Mouse (Mus musculus) B cell, adult 62 days (primary cell): ENCODE results near the gene Nf2. TPM values are rescaled to one million over a fixed set of nuclear protein-coding genes. Genes with fewer than 3 reads are reported as not detected.

Experiments used
- total RNA-seq: library from RNA; stranded (reverse); gene quantifications from 4 replicates; pipeline ENCODE4 v1.2.4, GENCODE M21; 2023

Gene Nf2
- 41.2 to 48.0 TPM (median 47.5 TPM) in 4 replicates for total RNA-seq

GRCm38 (mm10) chr11:4849258-4849943 lies at the start of gene Nf2:
TSS of gene Nf2 (minus strand) at chr11:4849536.

GRCm38 (mm10) chr11:4894848-4895816 lies 45.8 kb upstream of the Nf2 start, which contains the start of gene Thoc5:
TSS of gene Thoc5 (plus strand) at chr11:4895320.

DNA sequence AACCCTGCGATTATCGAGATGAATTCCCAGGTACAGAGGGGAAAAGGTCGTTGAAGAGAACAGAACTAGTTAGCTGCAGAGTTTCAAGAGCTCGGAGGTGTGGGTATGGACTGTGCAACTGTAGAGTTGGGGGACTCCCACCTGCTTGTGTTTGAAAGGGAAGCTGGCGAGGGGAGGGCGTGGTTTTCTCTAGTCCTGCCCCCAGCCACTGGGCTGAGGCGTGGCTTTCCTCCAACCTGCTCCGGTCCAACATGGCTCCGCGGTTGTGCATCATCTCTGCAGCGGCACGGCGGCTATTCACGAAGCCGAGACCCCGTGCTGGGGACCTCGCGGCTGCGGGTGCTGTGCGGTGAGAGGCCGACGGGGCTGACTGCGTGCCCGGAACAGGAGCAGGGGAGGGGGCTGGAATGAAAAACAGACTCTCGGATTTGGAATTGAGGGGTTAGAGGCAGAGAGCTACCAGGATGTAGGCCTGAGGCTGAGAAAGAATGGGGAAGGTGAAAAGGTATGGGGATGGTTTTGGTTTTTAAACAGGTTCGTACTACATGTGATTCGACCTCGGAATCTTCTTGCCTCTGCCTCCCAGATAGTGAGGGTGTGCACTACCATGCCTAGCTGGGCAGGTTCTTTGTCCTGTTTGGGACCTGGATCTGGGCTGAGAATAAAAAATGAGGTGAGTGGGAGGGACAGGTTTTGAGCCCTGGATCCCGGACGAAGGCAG lies 24.6 kb upstream of the Nf2 start, which contains the start of gene Nipsnap1:
Nipsnap1 (plus strand) TSS at position 197 of the 721 bp plus-strand sequence.

DNA sequence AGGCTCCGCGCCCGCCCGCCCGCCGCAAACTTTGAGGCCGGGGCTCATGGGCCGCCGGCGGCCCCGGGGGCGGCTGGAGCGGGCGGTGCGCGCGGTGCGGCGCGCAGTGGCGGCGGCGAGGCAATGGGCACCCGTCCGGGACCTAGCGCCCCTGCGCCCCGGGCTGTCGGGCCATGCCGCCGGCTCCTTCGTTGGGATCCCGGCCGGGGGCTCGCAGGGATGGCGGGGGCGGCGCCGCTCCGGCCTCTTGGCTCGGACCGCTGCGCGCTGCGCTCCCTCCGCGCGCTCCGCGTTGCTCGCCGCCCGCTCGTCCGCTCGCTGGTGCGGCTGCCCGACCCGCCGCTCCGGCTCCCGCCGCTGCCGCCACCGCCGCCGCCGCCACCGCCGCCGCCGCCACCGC lies 102.6 kb downstream of the Nf2 start, which contains the start of gene Cabp7:
Cabp7 (minus strand) TSS at position 46 of the 400 bp plus-strand sequence.

Other genes starting within 250 kb of the Nf2 start
- gene Gm11032, start 229.5 kb downstream of the Nf2 start, total RNA-seq, result not detected in 4 replicates
- 20.4 to 22.6 TPM (median 20.6 TPM) in 4 replicates for gene Ascc2, start 211.8 kb downstream of the Nf2 start, total RNA-seq
- gene Uqcr10, start 145.2 kb downstream of the Nf2 start, total RNA-seq, result 103 to 124 TPM (median 115 TPM) in 4 replicates
- gene Zmat5, start 144.9 kb downstream of the Nf2 start, total RNA-seq, result 21.7 to 34.1 TPM (median 29.0 TPM) in 4 replicates
- gene Cabp7, start 102.8 kb downstream of the Nf2 start, total RNA-seq, result 0.34 TPM in 1 of 4 replicates, not detected in the others
- 19.4 to 24.0 TPM (median 19.8 TPM) in 4 replicates for gene Nipsnap1, start 24.4 kb upstream of the Nf2 start, total RNA-seq
- gene Thoc5, start 45.8 kb upstream of the Nf2 start, total RNA-seq, result 43.2 to 44.2 TPM (median 43.6 TPM) in 4 replicates
- 0.29 to 0.44 TPM (median 0.42 TPM) in 3 of 4 replicates, not detected in the other for gene Nefh, start 98.5 kb upstream of the Nf2 start, total RNA-seq
- 95.3 to 116 TPM (median 110 TPM) in 4 replicates for gene Ap1b1, start 137.3 kb upstream of the Nf2 start, total RNA-seq
- gene Rasl10a, start 208.6 kb upstream of the Nf2 start, total RNA-seq, result 4.3 to 5.8 TPM (median 5.6 TPM) in 4 replicates
- gene Gas2l1, start 215.8 kb upstream of the Nf2 start, total RNA-seq, result 1.8 to 2.6 TPM (median 2.2 TPM) in 4 replicates
- 4.4 to 9.9 TPM (median 5.7 TPM) in 4 replicates for gene Rhbdd3, start 249.4 kb upstream of the Nf2 start, total RNA-seq
- 627 to 664 TPM (median 642 TPM) in 4 replicates for gene Ewsr1, start 249.7 kb upstream of the Nf2 start, total RNA-seq